Mouse (Mus musculus): Measurements from ENCODE around the gene Med23. TPM values are rescaled to one million over a fixed set of nuclear protein-coding genes. Genes with fewer than 3 reads are reported as not detected.

Gene Med23
- polyA plus RNA-seq, 1 experiment from 2014 or later = 6.2 TPM

GRCm38 (mm10) chr10:24928072-24928471 is 58.3 kb downstream of the Med23 start:
- Histone ChIP-seq H3K27ac (replicated peaks) (no peak overlapping the region), H3K27me3 (no peaks in the 10 kb centered on the region), H3K9ac (no peak overlapping the region), H3K4me1 (replicated peaks) (no peaks in the 10 kb centered on the region), H3K36me3 (replicated peaks) (no peaks in the 10 kb centered on the region), H3K9me3 (replicated peaks) (no peaks in the 10 kb centered on the region), H3K4me2 (peak overlapping the region; percentile 48), H3K4me3 (replicated peaks) (peak overlapping the region; percentile 14; the same call in 1 of the 2 replicates)
- WGBS (ENCODE audit: insufficient replicate concordance) = 13% methylated on average over 12 of the region's 12 CpGs
- no peak for ATAC-seq (ENCODE audit: insufficient read depth)

GRCm38 (mm10) chr10:24930143-24930542 is 60.4 kb downstream of the Med23 start:
- no peaks in the 10 kb centered on the region for H3K4me1 ChIP-seq (replicated peaks)
- H3K27ac ChIP-seq (replicated peaks) = no peak overlapping the region
- H3K9ac ChIP-seq = no peak overlapping the region
- H3K4me2 ChIP-seq = no peak overlapping the region
- ATAC-seq (ENCODE audit: insufficient read depth) = no peak
- no peaks in the 10 kb centered on the region for H3K27me3 ChIP-seq
- 47% methylated on average over 6 of the region's 6 CpGs for WGBS (ENCODE audit: insufficient replicate concordance)
- no peaks in the 10 kb centered on the region for H3K9me3 ChIP-seq (replicated peaks)
- H3K36me3 ChIP-seq (replicated peaks) = no peaks in the 10 kb centered on the region
- H3K4me3 ChIP-seq (replicated peaks) = no peak overlapping the region

- Histone ChIP-seq H3K4me1 (replicated peaks) (peaks cover 6% of the 10 kb centered on the region; the same call in 1 of the 2 replicates), H3K27me3 (no peaks in the 10 kb centered on the region), H3K9ac (no peak overlapping the region), H3K9me3 (replicated peaks) (no peaks in the 10 kb centered on the region), H3K27ac (replicated peaks) (peak overlapping the region; percentile 63), H3K4me2 (peak overlapping the region; percentile 19; the same call in 1 of the 2 replicates), H3K36me3 (replicated peaks) (no peaks in the 10 kb centered on the region), H3K4me3 (replicated peaks) (no peak overlapping the region)
- peak; percentile 54 for ATAC-seq (ENCODE audit: insufficient read depth)
- WGBS (ENCODE audit: insufficient replicate concordance) = 40% methylated on average over 3 of the region's 3 CpGs
Measured at GRCm38 (mm10) chr10:24947871-24948270, 78.1 kb downstream of the Med23 start.

- ATAC-seq (ENCODE audit: insufficient read depth) = peak; percentile 73
- Histone ChIP-seq H3K4me1 (replicated peaks) (peaks cover 6% of the 10 kb centered on the region; the same call in 1 of the 2 replicates), H3K27me3 (no peaks in the 10 kb centered on the region), H3K27ac (replicated peaks) (peak overlapping the region; percentile 63), H3K9ac (no peak overlapping the region), H3K4me3 (replicated peaks) (no peak overlapping the region), H3K36me3 (replicated peaks) (no peaks in the 10 kb centered on the region), H3K4me2 (peak overlapping the region; percentile 19), H3K9me3 (replicated peaks) (no peaks in the 10 kb centered on the region)
- WGBS (ENCODE audit: insufficient replicate concordance) = 62% methylated on average over 8 of the region's 8 CpGs
Measured at GRCm38 (mm10) chr10:24948278-24948677, 78.5 kb downstream of the Med23 start.

GRCm38 (mm10) chr10:24950223-24950622 is 80.4 kb downstream of the Med23 start:
- H3K27ac ChIP-seq (replicated peaks) = no peak overlapping the region
- no peaks in the 10 kb centered on the region for H3K9me3 ChIP-seq (replicated peaks)
- H3K4me3 ChIP-seq (replicated peaks) = no peak overlapping the region
- no peaks in the 10 kb centered on the region for H3K27me3 ChIP-seq
- WGBS (ENCODE audit: insufficient replicate concordance) = 39% methylated on average over 4 of the region's 4 CpGs
- no peak overlapping the region for H3K9ac ChIP-seq
- no peak overlapping the region for H3K4me2 ChIP-seq
- no peak for ATAC-seq (ENCODE audit: insufficient read depth)
- peaks cover 6% of the 10 kb centered on the region; the same call in 1 of the 2 replicates for H3K4me1 ChIP-seq (replicated peaks)
- no peaks in the 10 kb centered on the region for H3K36me3 ChIP-seq (replicated peaks)

- H3K9me3 ChIP-seq (replicated peaks) = no peaks in the 10 kb centered on the region
- H3K9ac ChIP-seq = no peak overlapping the region
- H3K36me3 ChIP-seq (replicated peaks) = no peaks in the 10 kb centered on the region
- ATAC-seq (ENCODE audit: insufficient read depth) = peak; percentile 54; the same call in 1 of the 2 replicates
- H3K27me3 ChIP-seq = no peaks in the 10 kb centered on the region
- no peak overlapping the region for H3K4me3 ChIP-seq (replicated peaks)
- H3K4me1 ChIP-seq (replicated peaks) = peaks cover 6% of the 10 kb centered on the region; the same call in 1 of the 2 replicates
- WGBS (ENCODE audit: insufficient replicate concordance) = 71% methylated on average over 8 of the region's 8 CpGs
- peak overlapping the region; percentile 45; the same call in 1 of the 2 replicates for H3K27ac ChIP-seq (replicated peaks)
- H3K4me2 ChIP-seq = no peak overlapping the region
Measured at GRCm38 (mm10) chr10:24951575-24951974, 81.8 kb downstream of the Med23 start.

GRCm38 (mm10) chr10:24952549-24952948 is 82.8 kb downstream of the Med23 start:
- no peaks in the 10 kb centered on the region for H3K27me3 ChIP-seq
- no peaks in the 10 kb centered on the region for H3K36me3 ChIP-seq (replicated peaks)
- no peak overlapping the region for H3K27ac ChIP-seq (replicated peaks)
- no peak overlapping the region for H3K4me2 ChIP-seq
- no peak for ATAC-seq (ENCODE audit: insufficient read depth)
- 56% methylated on average over 7 of the region's 7 CpGs for WGBS (ENCODE audit: insufficient replicate concordance)
- H3K9me3 ChIP-seq (replicated peaks) = no peaks in the 10 kb centered on the region
- H3K4me3 ChIP-seq (replicated peaks) = no peak overlapping the region
- H3K9ac ChIP-seq = no peak overlapping the region
- peaks cover 6% of the 10 kb centered on the region; the same call in 1 of the 2 replicates for H3K4me1 ChIP-seq (replicated peaks)

- Histone ChIP-seq H3K4me3 (replicated peaks) (no peak overlapping the region), H3K36me3 (replicated peaks) (no peaks in the 10 kb centered on the region), H3K27me3 (no peaks in the 10 kb centered on the region), H3K4me1 (replicated peaks) (peaks cover 6% of the 10 kb centered on the region; the same call in 1 of the 2 replicates), H3K9me3 (replicated peaks) (no peaks in the 10 kb centered on the region), H3K9ac (no peak overlapping the region), H3K27ac (replicated peaks) (no peak overlapping the region), H3K4me2 (no peak overlapping the region)
- no peak for ATAC-seq (ENCODE audit: insufficient read depth)
- 57% methylated on average over 6 of the region's 6 CpGs for whole genome bisulfite sequencing (ENCODE audit: insufficient replicate concordance)
Measured at GRCm38 (mm10) chr10:24953876-24954275, 84.1 kb downstream of the Med23 start.

- no peaks in the 10 kb centered on the region for H3K4me1 ChIP-seq (replicated peaks)
- no peak for ATAC-seq (ENCODE audit: insufficient read depth)
- no peaks in the 10 kb centered on the region for H3K27me3 ChIP-seq
- H3K4me2 ChIP-seq = no peak overlapping the region
- WGBS (ENCODE audit: insufficient replicate concordance) = 59% methylated on average over 15 of the region's 15 CpGs
- H3K9ac ChIP-seq = no peak overlapping the region
- no peak overlapping the region for H3K4me3 ChIP-seq (replicated peaks)
- H3K27ac ChIP-seq (replicated peaks) = no peak overlapping the region
- no peaks in the 10 kb centered on the region for H3K36me3 ChIP-seq (replicated peaks)
- H3K9me3 ChIP-seq (replicated peaks) = no peaks in the 10 kb centered on the region
Measured at GRCm38 (mm10) chr10:24958280-24959042, 88.7 kb downstream of the Med23 start.

- H3K36me3 ChIP-seq (replicated peaks) = no peaks in the 10 kb centered on the region
- H3K4me1 ChIP-seq (replicated peaks) = no peaks in the 10 kb centered on the region
- no peak for ATAC-seq (ENCODE audit: insufficient read depth)
- H3K4me2 ChIP-seq = no peak overlapping the region
- no peaks in the 10 kb centered on the region for H3K9me3 ChIP-seq (replicated peaks)
- 48% methylated on average over 15 of the region's 15 CpGs for WGBS (ENCODE audit: insufficient replicate concordance)
- no peak overlapping the region for H3K27ac ChIP-seq (replicated peaks)
- no peak overlapping the region for H3K9ac ChIP-seq
- no peaks in the 10 kb centered on the region for H3K27me3 ChIP-seq
- no peak overlapping the region for H3K4me3 ChIP-seq (replicated peaks)
Measured at GRCm38 (mm10) chr10:24959043-24959916, 89.5 kb downstream of the Med23 start.

- no peak overlapping the region for H3K9ac ChIP-seq
- no peak overlapping the region for H3K4me2 ChIP-seq
- no peaks in the 10 kb centered on the region for H3K27me3 ChIP-seq
- WGBS (ENCODE audit: insufficient replicate concordance) = 33% methylated on average over 2 of the region's 2 CpGs
- no peaks in the 10 kb centered on the region for H3K36me3 ChIP-seq (replicated peaks)
- H3K27ac ChIP-seq (replicated peaks) = no peak overlapping the region
- ATAC-seq (ENCODE audit: insufficient read depth) = no peak
- H3K4me3 ChIP-seq (replicated peaks) = no peak overlapping the region
- no peaks in the 10 kb centered on the region for H3K9me3 ChIP-seq (replicated peaks)
- no peaks in the 10 kb centered on the region for H3K4me1 ChIP-seq (replicated peaks)
Measured at GRCm38 (mm10) chr10:24961112-24961511, 91.3 kb downstream of the Med23 start.
